Mouse (Mus musculus) brain, embryonic 14.5 days (tissue): ENCODE data around the gene Zfhx3.

Source experiments
- CTCF ChIP-seq: fragments of 200-500 bp; IDR thresholded peaks from 2 replicates; pipeline ENCODE4 v1.5.1; 2012; ENCODE audit warnings: inconsistent platforms, mild to moderate bottlenecking, moderate library complexity, borderline replicate concordance; ENCODE audit not compliant: insufficient read depth, insufficient read length; ENCODE audit errors: extremely low read depth
- POLR2A ChIP-seq: fragments of 200-500 bp; IDR thresholded peaks from 2 replicates; pipeline ENCODE4 v1.6.1; 2012; ENCODE audit warnings: mild to moderate bottlenecking, inconsistent platforms, borderline replicate concordance; ENCODE audit not compliant: poor library complexity, insufficient read depth, insufficient read length, severe bottlenecking; ENCODE audit errors: extremely low read depth

- no peak for TF ChIP-seq POLR2A
- TF ChIP-seq CTCF, result no peak
Observed at GRCm38 (mm10) chr8:108348776-108349175, 406.3 kb downstream of the Zfhx3 start.
